Mouse (Mus musculus) mouse embryonic stem cell (cell line): ENCODE results near the gene Ankrd45.

Experiments
- in situ Hi-C, 2 experiments: fragments of 300-500 bp; cut with MboI; formaldehyde crosslinking; loops; 1 replicate in 1 of 2; 3 replicates in 1 of 2; pipeline ENCODE4 v1.14.3; 2019 to 2020; ENCODE audit warnings: low sequenced_read_pairs in 2 of 2, low pct_unique_long_range_greater_than_20kb in 1 of 2, mixed read lengths in 1 of 2; ENCODE audit not compliant: unreplicated experiment in 1 of 2

Gene Ankrd45

GRCm38 (mm10) chr1:161170651-161171050 is 28.2 kb downstream of the Ankrd45 start:
- in situ Hi-C loops: loop anchor here in 1 of 2 experiments (10.0 kb wide), 1 partner anchor 116 kb away; no protein-coding TSS in a partner anchor

- in situ Hi-C loops: loop anchor here (25.0 kb wide), 1 partner anchor 418 kb away; no protein-coding TSS in a partner anchor
Observed at GRCm38 (mm10) chr1:161180674-161181073, 38.2 kb downstream of the Ankrd45 start.

GRCm38 (mm10) chr1:161182386-161182785 is 39.9 kb downstream of the Ankrd45 start:
- in situ Hi-C loops: loop anchor here (25.0 kb wide), 1 partner anchor 420 kb away; no protein-coding TSS in a partner anchor

- in situ Hi-C loops: loop anchor here (25.0 kb wide), 1 partner anchor 421 kb away; no protein-coding TSS in a partner anchor
Observed at GRCm38 (mm10) chr1:161183677-161184076, 41.2 kb downstream of the Ankrd45 start.

- in situ Hi-C loops: loop anchor here (25.0 kb wide), 1 partner anchor 423 kb away; no protein-coding TSS in a partner anchor
Observed at GRCm38 (mm10) chr1:161185431-161185830, 42.9 kb downstream of the Ankrd45 start.

GRCm38 (mm10) chr1:161190253-161190910 is 47.9 kb downstream of the Ankrd45 start:
- in situ Hi-C loops: loop anchor here (25.0 kb wide), 1 partner anchor 428 kb away; no protein-coding TSS in a partner anchor

- in situ Hi-C loops: loop anchor here (25.0 kb wide), 1 partner anchor 433 kb away; no protein-coding TSS in a partner anchor
Observed at GRCm38 (mm10) chr1:161195541-161196351, 53.3 kb downstream of the Ankrd45 start.

GRCm38 (mm10) chr1:161196364-161196763 is 53.9 kb downstream of the Ankrd45 start:
- in situ Hi-C loops: loop anchor here (25.0 kb wide), 1 partner anchor 434 kb away; no protein-coding TSS in a partner anchor

GRCm38 (mm10) chr1:161199856-161200255 is 57.4 kb downstream of the Ankrd45 start:
- in situ Hi-C loops: loop anchor here (25.0 kb wide), 1 partner anchor 438 kb away; no protein-coding TSS in a partner anchor

- in situ Hi-C loops: loop anchor here in 1 of 2 experiments (10.0 kb wide), 1 partner anchor 70 kb away; no protein-coding TSS in a partner anchor
Observed at GRCm38 (mm10) chr1:161214465-161214864, 72.0 kb downstream of the Ankrd45 start.

- in situ Hi-C loops: loop anchor here in 1 of 2 experiments (10.0 kb wide), 1 partner anchor 65 kb away; no protein-coding TSS in a partner anchor
Observed at GRCm38 (mm10) chr1:161219816-161220215, 77.3 kb downstream of the Ankrd45 start.
